Mouse (Mus musculus) C2C12 (cell line): ENCODE data around the gene Pdss2.

ENCODE experiments used
- CEBPB ChIP-seq: IDR thresholded peaks from one replicate; pipeline ENCODE4 v1.6.1; 2011; ENCODE audit warnings: low read depth, mild to moderate bottlenecking, control low read depth, moderate library complexity
- CTCF ChIP-seq: IDR thresholded peaks from one replicate; pipeline ENCODE4 v1.5.1; 2011; ENCODE audit not compliant: control insufficient read depth, insufficient read depth, insufficient read length
- FOSL1 ChIP-seq: IDR thresholded peaks from one replicate; pipeline ENCODE4 v1.8.0; 2011; ENCODE audit warnings: mild to moderate bottlenecking, low read length; ENCODE audit not compliant: poor library complexity, insufficient read depth, severe bottlenecking
- MAX ChIP-seq: IDR thresholded peaks from one replicate; pipeline ENCODE4 v1.6.1; 2011; ENCODE audit warnings: mild to moderate bottlenecking, control low read depth
- MYOD1 ChIP-seq: IDR thresholded peaks from one replicate; pipeline ENCODE4 v1.6.1; 2011; ENCODE audit warnings: low read depth; ENCODE audit not compliant: control insufficient read depth, insufficient read length
- MYOG ChIP-seq: IDR thresholded peaks from one replicate; pipeline ENCODE4 v1.6.1; 2011; ENCODE audit not compliant: control insufficient read depth, insufficient read length; ENCODE audit errors: extremely low read depth
- USF1 ChIP-seq: IDR thresholded peaks from one replicate; pipeline ENCODE4 v1.6.1; 2011; ENCODE audit warnings: low read depth, mild to moderate bottlenecking, control low read depth, moderate library complexity

GRCm38 (mm10) chr10:43172066-43172465 lies 49.2 kb upstream of the Pdss2 start:
- no peak for TF ChIP-seq CEBPB
- TF ChIP-seq MYOD1: no peak
- TF ChIP-seq CTCF: no peak
- TF ChIP-seq MAX: no peak
- TF ChIP-seq MYOG: no peak
- no peak for TF ChIP-seq USF1
- no peak for TF ChIP-seq FOSL1
